Mouse (Mus musculus): ENCODE data around the gene Hsd17b7. TPM values are rescaled to one million over a fixed set of nuclear protein-coding genes. Genes with fewer than 3 reads are reported as not detected.

Gene Hsd17b7
- polyA plus RNA-seq (2017; shearing (Covaris generic)) = 6.5 TPM

GRCm38 (mm10) chr1:169968792-169969515 lies at the start of gene Hsd17b7:
Hsd17b7 (minus strand) TSS chr1:169969241.

GRCm38 (mm10) chr1:169928454-169928971 lies 40.5 kb downstream of the Hsd17b7 start, which contains the start of gene Ccdc190:
Ccdc190 (plus strand) TSS chr1:169928648.

Other genes starting within 250 kb of the Hsd17b7 start
- not detected for gene Rgs4, start 221.6 kb downstream of the Hsd17b7 start, polyA plus RNA-seq (2017; shearing (Covaris generic))
- gene Ccdc190, start 40.6 kb downstream of the Hsd17b7 start, polyA plus RNA-seq (2017; shearing (Covaris generic)) = not detected
- not detected for gene Ddr2, start 141.5 kb upstream of the Hsd17b7 start, polyA plus RNA-seq (2017; shearing (Covaris generic))
- gene Uap1, start 205.7 kb upstream of the Hsd17b7 start, polyA plus RNA-seq (2017; shearing (Covaris generic)) = 34.9 TPM
- 28.1 TPM for gene Uhmk1, start 246.2 kb upstream of the Hsd17b7 start, polyA plus RNA-seq (2017; shearing (Covaris generic))